9 mouse cellular contexts compared by ENCODE assay signal in the genomic region with DNA sequence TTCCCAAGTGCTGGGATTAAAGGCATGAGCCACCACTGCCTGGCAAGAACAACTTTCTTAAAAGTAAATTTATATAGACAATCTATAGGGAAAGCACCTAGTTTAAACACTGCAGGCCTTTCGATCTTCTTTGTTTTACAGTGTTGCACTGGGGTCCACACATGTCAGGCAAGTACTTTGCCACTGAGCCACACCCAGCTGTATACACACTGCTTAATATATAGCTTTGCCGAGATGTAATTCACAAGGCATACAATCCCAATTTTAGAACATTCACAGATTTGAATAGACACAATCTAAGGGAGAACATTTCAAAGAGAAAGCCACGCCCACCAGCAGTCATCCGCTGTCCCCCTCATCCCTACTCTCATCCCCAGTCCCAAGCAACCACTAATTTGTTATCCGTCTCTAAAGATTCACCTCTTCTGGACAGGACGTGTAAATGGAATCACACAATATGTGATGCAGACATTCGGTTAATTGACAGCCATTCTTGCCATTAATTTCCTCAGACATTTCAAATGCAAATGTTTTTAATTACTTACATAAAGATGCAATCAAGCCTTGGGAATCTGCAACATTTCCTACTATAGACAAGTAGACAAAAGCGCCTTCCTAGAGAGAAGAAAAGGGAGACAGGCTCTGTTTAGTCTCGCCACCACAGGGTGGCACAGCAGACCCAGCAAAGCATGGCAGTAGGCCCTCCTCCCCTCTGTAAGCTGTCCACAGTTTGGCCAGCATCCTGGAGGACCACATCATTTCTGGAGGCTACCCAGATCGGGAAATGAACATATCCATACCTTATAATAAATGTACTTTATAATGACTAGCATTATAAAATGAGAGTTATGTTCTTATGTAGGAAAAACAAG. TPM values are rescaled to one million over a fixed set of nuclear protein-coding genes. Genes with fewer than 3 reads are reported as not detected.
DNase-seq lines count a peak whose midpoint lies in the region; ATAC-seq and TF ChIP-seq lines count a peak whose summit lies in the region.
"Had no signal": no experiment of that assay in that cellular context is flagged by ENCODE, and none has a peak within 500 bp of the region (broad histone marks: within the 10 kb centered on the region; RNA-seq: fewer than 3 reads in every experiment).

No protein-coding gene starts in this region.

- no peaks in the 10 kb centered on the region for H3K9me3 ChIP-seq in intestine, postnatal 0 days (ENCODE audit: control insufficient read depth)
- H3K9me3 ChIP-seq in intestine, embryonic 16.5 days (ENCODE audit: control insufficient read depth, low read length): no peaks in the 10 kb centered on the region
- H3K9me3 ChIP-seq in intestine, embryonic 15.5 days: no peaks in the 10 kb centered on the region
- no peaks in the 10 kb centered on the region for H3K9me3 ChIP-seq in limb, embryonic 10.5 days (replicated peaks)
- H3K9me3 ChIP-seq: midbrain, embryonic 12.5 days had no signal

- H3K4me1 ChIP-seq in intestine, postnatal 0 days (replicated peaks; ENCODE audit: control insufficient read depth, insufficient read depth, low read length): no peaks in the 10 kb centered on the region
- no peaks in the 10 kb centered on the region for H3K4me1 ChIP-seq in intestine, embryonic 16.5 days (ENCODE audit: control insufficient read depth, insufficient read depth, low read length)
- no peaks in the 10 kb centered on the region for H3K4me1 ChIP-seq in intestine, embryonic 15.5 days (replicated peaks)
- peaks cover 4% of the 10 kb centered on the region; the same call in 1 of the 2 replicates for H3K4me1 ChIP-seq in limb, embryonic 10.5 days
- H3K4me1 ChIP-seq: midbrain, embryonic 12.5 days had no signal

- peak; percentile 59 for TF ChIP-seq CTCF in intestine, postnatal 0 days (IDR thresholded peaks at IDR 0.05; ENCODE audit: low read depth)

- H3K27me3 ChIP-seq in intestine, postnatal 0 days (replicated peaks; ENCODE audit: control insufficient read depth, insufficient read depth, low read length): no peaks in the 10 kb centered on the region
- H3K27me3 ChIP-seq in intestine, embryonic 16.5 days (replicated peaks; ENCODE audit: control insufficient read depth, insufficient read depth, low read length): no peaks in the 10 kb centered on the region
- H3K27me3 ChIP-seq in intestine, embryonic 15.5 days (replicated peaks): no peaks in the 10 kb centered on the region
- H3K27me3 ChIP-seq in limb, embryonic 10.5 days (ENCODE audit: low read depth, poor library complexity, severe bottlenecking): no peaks in the 10 kb centered on the region
- H3K27me3 ChIP-seq: midbrain, embryonic 12.5 days had no signal

- no peak overlapping the region for H3K4me2 ChIP-seq in intestine, postnatal 0 days (replicated peaks; ENCODE audit: low read depth)
- H3K4me2 ChIP-seq in intestine, embryonic 16.5 days (ENCODE audit: low read depth, low read length): no peak overlapping the region
- H3K4me2 ChIP-seq in intestine, embryonic 15.5 days (replicated peaks): no peak overlapping the region
- H3K4me2 ChIP-seq: midbrain, embryonic 12.5 days had no signal

- no peaks in the 10 kb centered on the region for H3K36me3 ChIP-seq in intestine, postnatal 0 days (ENCODE audit: control insufficient read depth, insufficient read depth)
- H3K36me3 ChIP-seq in intestine, embryonic 16.5 days (ENCODE audit: control insufficient read depth, insufficient read depth, low read length): no peaks in the 10 kb centered on the region
- H3K36me3 ChIP-seq in intestine, embryonic 15.5 days: no peaks in the 10 kb centered on the region
- H3K36me3 ChIP-seq in limb, embryonic 10.5 days: no peaks in the 10 kb centered on the region
- H3K36me3 ChIP-seq: midbrain, embryonic 12.5 days had no signal

- H3K27ac ChIP-seq in intestine, postnatal 0 days (ENCODE audit: low read depth, low read length): no peak overlapping the region
- no peak overlapping the region for H3K27ac ChIP-seq in intestine, embryonic 16.5 days (ENCODE audit: low read length)
- no peak overlapping the region for H3K27ac ChIP-seq in intestine, embryonic 15.5 days
- no peak overlapping the region for H3K27ac ChIP-seq in limb, embryonic 10.5 days
- H3K27ac ChIP-seq: midbrain, embryonic 12.5 days had no signal

- H3K9ac ChIP-seq in intestine, postnatal 0 days (ENCODE audit: low read depth, low read length): no peak overlapping the region
- no peak overlapping the region for H3K9ac ChIP-seq in intestine, embryonic 16.5 days (ENCODE audit: low read depth, low read length)
- no peak overlapping the region for H3K9ac ChIP-seq in intestine, embryonic 15.5 days
- H3K9ac ChIP-seq: midbrain, embryonic 12.5 days had no signal

- no peak for ATAC-seq in intestine, postnatal 0 days
- no peak for ATAC-seq in intestine, embryonic 16.5 days
- no peak for ATAC-seq in intestine, embryonic 15.5 days

- peak; percentile 12 for DNase-seq in 3T3-L1 (ENCODE audit: low read depth, low spot score)
- DNase-seq in Muller cell, postnatal 12 days (ENCODE audit: inconsistent ontology term): peak; percentile 34
- peak; percentile 17 to 62 for DNase-seq in left cerebral cortex, postnatal 25 days (ENCODE audit: low spot score in 2 of 2)
- DNase-seq in embryo, embryonic 10 days (ENCODE audit: low spot score): no peak
- DNase-seq in limb, embryonic 10.5 days (ENCODE audit: low spot score): no peak

- WGBS in intestine, postnatal 0 days: 85% methylated on average over 10 of the region's 10 CpGs
- WGBS in intestine, embryonic 16.5 days: 77% methylated on average over 10 of the region's 10 CpGs
- 85% methylated on average over 10 of the region's 10 CpGs for WGBS in intestine, embryonic 15.5 days
- 89% methylated on average over 10 of the region's 10 CpGs for WGBS in limb, embryonic 10.5 days

- intact Hi-C loops in left cerebral cortex, postnatal 25 days (cut with DNase I): loop anchor here (2.0 kb wide), 1 partner anchor 150 kb away; no protein-coding TSS in a partner anchor

- no peak overlapping the region for H3K4me3 ChIP-seq in intestine, postnatal 0 days (ENCODE audit: low read depth, low read length)
- no peak overlapping the region for H3K4me3 ChIP-seq in intestine, embryonic 16.5 days (ENCODE audit: low read length)
- no peak overlapping the region for H3K4me3 ChIP-seq in intestine, embryonic 15.5 days (replicated peaks)
- no peak overlapping the region for H3K4me3 ChIP-seq in limb, embryonic 10.5 days
- H3K4me3 ChIP-seq: midbrain, embryonic 12.5 days had no signal

RNA-seq across cellular contexts. Expression of a gene that starts 13.2 kb away (rescaled TPM):
- 11.1 and 12.1 TPM in 2 replicates for polyA plus RNA-seq in intestine, postnatal 0 days (2015; fragmentation: Nextera tagmentation; extraction: Ambion mirVana)
- polyA plus RNA-seq in intestine, embryonic 16.5 days (2015; fragmentation: Nextera tagmentation; extraction: Ambion mirVana): 8.1 and 8.2 TPM in 2 replicates
- total RNA-seq in left cerebral cortex, postnatal 25 days (2021): 1 to 10 TPM; 3.6 to 4.1 TPM
- 7.5 and 8.8 TPM in 2 replicates for polyA plus RNA-seq in intestine, embryonic 15.5 days (2015; fragmentation: Nextera tagmentation; extraction: Ambion mirVana)
- polyA plus RNA-seq in limb, embryonic 10.5 days (2016; fragmentation: Nextera tagmentation; extraction: Ambion mirVana): 9.4 and 10.5 TPM in 2 replicates

RNA-seq across cellular contexts. Expression of a gene that starts 37.5 kb away (rescaled TPM):
- 1.4 and 1.5 TPM in 2 replicates for polyA plus RNA-seq in intestine, postnatal 0 days (2015; fragmentation: Nextera tagmentation; extraction: Ambion mirVana)
- 0.78 and 1.0 TPM in 2 replicates for polyA plus RNA-seq in intestine, embryonic 16.5 days (2015; fragmentation: Nextera tagmentation; extraction: Ambion mirVana)
- 1 to 10 TPM in 1 of 2 experiments, under 1 TPM in 1; 0.55 to 1.3 TPM for total RNA-seq in left cerebral cortex, postnatal 25 days (2021)
- 0.78 and 1.1 TPM in 2 replicates for polyA plus RNA-seq in intestine, embryonic 15.5 days (2015; fragmentation: Nextera tagmentation; extraction: Ambion mirVana)
- polyA plus RNA-seq in limb, embryonic 10.5 days (2016; fragmentation: Nextera tagmentation; extraction: Ambion mirVana): 0.19 and 0.26 TPM in 2 replicates

Comparison
In these comparisons a context has a peak if more than half of its experiments do, and no peak if none do; other contexts are left out.
1. DNase-seq: peak in 3T3-L1 (single experiment), Muller cell, postnatal 12 days (single experiment) and left cerebral cortex, postnatal 25 days (2 of 2); none in embryo, embryonic 10 days (single experiment) and limb, embryonic 10.5 days (single experiment).